ENCODE assay signal across 8 mouse cellular contexts in genomic region chr10:118370443-118370842, GRCm38 (mm10). TPM values are rescaled to one million over a fixed set of nuclear protein-coding genes. Genes with fewer than 3 reads are reported as not detected.
A peak's percentile ranks its signal among the peaks of the same experiment; 100 is the strongest.
DNase-seq lines count a peak whose midpoint lies in the region; ATAC-seq and TF ChIP-seq lines count a peak whose summit lies in the region.

No protein-coding gene starts in this region.

- no peak for TF ChIP-seq POLR2A in brain, embryonic 14.5 days (IDR thresholded peaks at IDR 0.05; ENCODE audit: borderline replicate concordance, extremely low read depth, insufficient read depth, insufficient read length, poor library complexity, severe bottlenecking)

- H3K4me3 ChIP-seq in forebrain, embryonic 10.5 days: peak overlapping the region; percentile 23
- no peak overlapping the region for H3K4me3 ChIP-seq in heart, embryonic 14.5 days (ENCODE audit: control insufficient read depth in 1 of 2, insufficient read depth in 1 of 2, low read depth in 1 of 2, low read length in 2 of 2)
- no peak overlapping the region for H3K4me3 ChIP-seq in liver, embryonic 11.5 days (ENCODE audit: low read depth, low read length)
- H3K4me3 ChIP-seq in stomach, embryonic 15.5 days (replicated peaks): no peak overlapping the region

- no peaks in the 10 kb centered on the region for H3K27me3 ChIP-seq in forebrain, embryonic 10.5 days (ENCODE audit: poor library complexity, severe bottlenecking)
- H3K27me3 ChIP-seq in heart, embryonic 14.5 days (ENCODE audit: control insufficient read depth, insufficient read depth, low read length): no peaks in the 10 kb centered on the region
- H3K27me3 ChIP-seq in liver, embryonic 11.5 days (replicated peaks; ENCODE audit: control insufficient read depth, insufficient read depth, low read length): no peaks in the 10 kb centered on the region
- no peaks in the 10 kb centered on the region for H3K27me3 ChIP-seq in stomach, embryonic 15.5 days (replicated peaks)

- 0 out of 2 replicates have a peak, but pooled peaks have one; percentile 59 for ATAC-seq in heart, embryonic 14.5 days (ENCODE audit: insufficient number of reproducible peaks, insufficient read depth, low FRiP score, low read depth)
- peak; percentile 82 for ATAC-seq in liver, embryonic 11.5 days (replicated peaks; ENCODE audit: low FRiP score)
- peak; percentile 83; the same call in 1 of the 2 replicates for ATAC-seq in stomach, embryonic 15.5 days (ENCODE audit: insufficient read depth, low FRiP score, low read depth)

- 19% methylated on average over 10 of the region's 10 CpGs for WGBS in forebrain, embryonic 10.5 days
- 10% methylated on average over 10 of the region's 10 CpGs for WGBS in heart, embryonic 14.5 days
- WGBS in liver, embryonic 11.5 days: 11% methylated on average over 10 of the region's 10 CpGs
- 4% methylated on average over 10 of the region's 10 CpGs for WGBS in stomach, embryonic 15.5 days

- H3K9ac ChIP-seq in heart, embryonic 14.5 days (ENCODE audit: low read length): no peak overlapping the region
- H3K9ac ChIP-seq in liver, embryonic 11.5 days (ENCODE audit: low read depth, low read length): no peak overlapping the region
- H3K9ac ChIP-seq in stomach, embryonic 15.5 days: no peak overlapping the region

- H3K4me2 ChIP-seq in heart, embryonic 14.5 days (ENCODE audit: low read length): peak overlapping the region; percentile 52
- peak overlapping the region; percentile 37; the same call in 1 of the 2 replicates for H3K4me2 ChIP-seq in liver, embryonic 11.5 days
- H3K4me2 ChIP-seq in stomach, embryonic 15.5 days: peak overlapping the region; percentile 38; the same call in 1 of the 2 replicates

- no peaks in the 10 kb centered on the region for H3K36me3 ChIP-seq in forebrain, embryonic 10.5 days (replicated peaks)
- no peaks in the 10 kb centered on the region for H3K36me3 ChIP-seq in heart, embryonic 14.5 days (ENCODE audit: control insufficient read depth, insufficient read depth, low read length)
- no peaks in the 10 kb centered on the region for H3K36me3 ChIP-seq in liver, embryonic 11.5 days (ENCODE audit: control insufficient read depth, insufficient read depth, low read length)
- no peaks in the 10 kb centered on the region for H3K36me3 ChIP-seq in stomach, embryonic 15.5 days

- H3K27ac ChIP-seq in forebrain, embryonic 10.5 days: no peak overlapping the region
- H3K27ac ChIP-seq in heart, embryonic 14.5 days (replicated peaks in 1 of 2; ENCODE audit: control insufficient read depth in 1 of 2, insufficient read depth in 1 of 2, low read depth in 2 of 2, low read length in 2 of 2): no peak overlapping the region
- no peak overlapping the region for H3K27ac ChIP-seq in liver, embryonic 11.5 days (ENCODE audit: low read depth, low read length)
- H3K27ac ChIP-seq in stomach, embryonic 15.5 days: no peak overlapping the region

- peak; percentile 93 for TF ChIP-seq CTCF in brain, embryonic 14.5 days (IDR thresholded peaks at IDR 0.05; ENCODE audit: borderline replicate concordance, extremely low read depth, insufficient read depth, insufficient read length)

- DNase-seq in CD4-positive helper T cell, adult 2 months (ENCODE audit: low read depth, low spot score): peak; percentile 82
- DNase-seq in brain, embryonic 14.5 days (ENCODE audit: low read depth): peak; percentile 94
- peak; percentile 83 for DNase-seq in forebrain, embryonic 10.5 days (ENCODE audit: extremely low spot score, low spot score)
- DNase-seq in kidney, postnatal 10 days: peak; percentile 88
- DNase-seq in liver, embryonic 11.5 days (ENCODE audit: low spot score): peak; percentile 59
- DNase-seq in natural killer cell, adult 2 months (ENCODE audit: low spot score in 2 of 2): peak; percentile 69 to 80

- H3K4me1 ChIP-seq in forebrain, embryonic 10.5 days: 0 out of 2 replicates have a peak, but pooled peaks cover 3% of the 10 kb centered on the region
- H3K4me1 ChIP-seq in heart, embryonic 14.5 days (ENCODE audit: control insufficient read depth in 2 of 2, insufficient read depth in 2 of 2, low read length in 2 of 2): no peaks in the 10 kb centered on the region
- no peaks in the 10 kb centered on the region for H3K4me1 ChIP-seq in liver, embryonic 11.5 days (replicated peaks; ENCODE audit: control insufficient read depth, insufficient read depth, low read length)
- H3K4me1 ChIP-seq in stomach, embryonic 15.5 days: no peaks in the 10 kb centered on the region

- H3K9me3 ChIP-seq in forebrain, embryonic 10.5 days: no peaks in the 10 kb centered on the region
- H3K9me3 ChIP-seq in heart, embryonic 14.5 days (ENCODE audit: control insufficient read depth, low read length): no peaks in the 10 kb centered on the region
- no peaks in the 10 kb centered on the region for H3K9me3 ChIP-seq in liver, embryonic 11.5 days (ENCODE audit: control insufficient read depth, low read length)
- H3K9me3 ChIP-seq in stomach, embryonic 15.5 days: no peaks in the 10 kb centered on the region

RNA-seq across cellular contexts. Expression of gene Gm9049, which starts 16.5 kb away (rescaled TPM):
- polyA plus RNA-seq in brain, embryonic 14.5 days (2012; rRNA removed): not detected in 2 replicates
- 0.06 and 0.09 TPM in 2 replicates for polyA plus RNA-seq in forebrain, embryonic 10.5 days (2016; fragmentation: Nextera tagmentation; extraction: Ambion mirVana)
- polyA plus RNA-seq in heart, embryonic 14.5 days (2014; fragmentation: Nextera tagmentation; extraction: Ambion mirVana): not detected in 2 replicates
- polyA plus RNA-seq in liver, embryonic 11.5 days (2014; fragmentation: Nextera tagmentation; extraction: Ambion mirVana): not detected in 2 replicates
- polyA plus RNA-seq in stomach, embryonic 15.5 days (2015; fragmentation: Nextera tagmentation; extraction: Ambion mirVana): 0.09 and 0.30 TPM in 2 replicates

RNA-seq across cellular contexts. Expression of gene Gm9048, which starts 22.0 kb away (rescaled TPM):
- polyA plus RNA-seq in brain, embryonic 14.5 days (2012; rRNA removed): not detected in 2 replicates
- not detected in 2 replicates for polyA plus RNA-seq in forebrain, embryonic 10.5 days (2016; fragmentation: Nextera tagmentation; extraction: Ambion mirVana)
- polyA plus RNA-seq in heart, embryonic 14.5 days (2014; fragmentation: Nextera tagmentation; extraction: Ambion mirVana): not detected in 2 replicates
- polyA plus RNA-seq in liver, embryonic 11.5 days (2014; fragmentation: Nextera tagmentation; extraction: Ambion mirVana): 0.09 TPM in 1 of 2 replicates, not detected in the other
- polyA plus RNA-seq in stomach, embryonic 15.5 days (2015; fragmentation: Nextera tagmentation; extraction: Ambion mirVana): 0.05 TPM in 1 of 2 replicates, not detected in the other

RNA-seq across cellular contexts. Expression of gene Gm9046, which starts 27.4 kb away (rescaled TPM):
- not detected in 2 replicates for polyA plus RNA-seq in brain, embryonic 14.5 days (2012; rRNA removed)
- not detected in 2 replicates for polyA plus RNA-seq in forebrain, embryonic 10.5 days (2016; fragmentation: Nextera tagmentation; extraction: Ambion mirVana)
- polyA plus RNA-seq in heart, embryonic 14.5 days (2014; fragmentation: Nextera tagmentation; extraction: Ambion mirVana): not detected in 2 replicates
- polyA plus RNA-seq in liver, embryonic 11.5 days (2014; fragmentation: Nextera tagmentation; extraction: Ambion mirVana): not detected in 2 replicates
- not detected in 2 replicates for polyA plus RNA-seq in stomach, embryonic 15.5 days (2015; fragmentation: Nextera tagmentation; extraction: Ambion mirVana)

RNA-seq across cellular contexts. Expression of gene Gm9045, which starts 32.8 kb away (rescaled TPM):
- not detected in 2 replicates for polyA plus RNA-seq in brain, embryonic 14.5 days (2012; rRNA removed)
- polyA plus RNA-seq in forebrain, embryonic 10.5 days (2016; fragmentation: Nextera tagmentation; extraction: Ambion mirVana): 0.06 and 0.09 TPM in 2 replicates
- polyA plus RNA-seq in heart, embryonic 14.5 days (2014; fragmentation: Nextera tagmentation; extraction: Ambion mirVana): not detected in 2 replicates
- polyA plus RNA-seq in liver, embryonic 11.5 days (2014; fragmentation: Nextera tagmentation; extraction: Ambion mirVana): not detected in 2 replicates
- 0.09 and 0.30 TPM in 2 replicates for polyA plus RNA-seq in stomach, embryonic 15.5 days (2015; fragmentation: Nextera tagmentation; extraction: Ambion mirVana)

RNA-seq across cellular contexts. Expression of gene Gm9044, which starts 38.2 kb away (rescaled TPM):
- polyA plus RNA-seq in brain, embryonic 14.5 days (2012; rRNA removed): not detected in 2 replicates
- polyA plus RNA-seq in forebrain, embryonic 10.5 days (2016; fragmentation: Nextera tagmentation; extraction: Ambion mirVana): not detected in 2 replicates
- polyA plus RNA-seq in heart, embryonic 14.5 days (2014; fragmentation: Nextera tagmentation; extraction: Ambion mirVana): not detected in 2 replicates
- not detected in 2 replicates for polyA plus RNA-seq in liver, embryonic 11.5 days (2014; fragmentation: Nextera tagmentation; extraction: Ambion mirVana)
- 0.05 TPM in 1 of 2 replicates, not detected in the other for polyA plus RNA-seq in stomach, embryonic 15.5 days (2015; fragmentation: Nextera tagmentation; extraction: Ambion mirVana)
